Mouse (Mus musculus) retina, postnatal 1 day (tissue): ENCODE measurements around the gene Rubcnl.

Source experiments
- DNase-seq: peaks from one replicate; pipeline ENCODE4 v3.0.0-alpha.2; 2012

Rubcnl gene

DNA sequence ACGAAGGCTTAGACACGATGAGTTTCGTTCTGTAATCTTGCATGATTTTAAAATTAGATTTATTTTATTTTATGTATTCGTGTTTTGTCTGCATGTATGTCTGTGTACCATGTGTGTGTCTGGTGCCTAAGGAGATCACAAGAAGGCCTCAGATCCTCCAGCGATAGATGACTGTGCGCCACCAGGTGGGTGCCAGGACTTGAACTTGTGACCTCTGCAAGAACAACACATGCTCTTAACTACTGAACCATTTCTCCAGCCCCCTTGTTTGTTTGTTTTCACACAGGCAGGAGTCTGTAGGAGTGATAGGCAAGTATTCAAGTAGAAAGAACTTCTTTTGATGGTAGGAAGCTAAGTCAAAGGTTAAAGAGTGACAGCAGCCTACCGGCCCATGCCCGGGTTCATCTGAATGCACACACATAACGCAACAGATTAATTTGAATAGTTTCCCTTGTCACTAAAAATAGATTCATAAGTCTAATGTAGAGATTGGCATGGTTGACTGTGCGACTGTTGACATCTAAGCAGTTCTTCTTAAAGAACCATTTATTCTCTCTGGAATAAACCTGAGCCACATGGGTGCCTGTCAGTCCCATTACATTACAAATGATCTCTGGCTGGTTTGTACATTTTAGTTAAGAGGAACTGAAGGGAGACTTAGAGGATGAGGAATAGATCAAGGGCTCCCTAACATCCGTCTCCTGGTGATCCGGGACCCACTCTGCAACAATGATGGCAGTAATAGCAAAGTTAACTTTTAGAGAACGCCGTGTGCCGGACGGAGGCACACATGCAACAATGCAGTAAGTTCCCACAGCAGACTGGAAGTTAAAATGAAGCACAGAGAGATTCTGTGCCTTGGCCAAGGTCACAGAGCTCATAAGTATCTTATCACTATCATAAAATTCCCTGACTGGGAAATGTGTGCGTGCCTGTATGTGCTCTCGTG lies 2.3 kb downstream of the Rubcnl start:
- DNase-seq: no peak

DNA sequence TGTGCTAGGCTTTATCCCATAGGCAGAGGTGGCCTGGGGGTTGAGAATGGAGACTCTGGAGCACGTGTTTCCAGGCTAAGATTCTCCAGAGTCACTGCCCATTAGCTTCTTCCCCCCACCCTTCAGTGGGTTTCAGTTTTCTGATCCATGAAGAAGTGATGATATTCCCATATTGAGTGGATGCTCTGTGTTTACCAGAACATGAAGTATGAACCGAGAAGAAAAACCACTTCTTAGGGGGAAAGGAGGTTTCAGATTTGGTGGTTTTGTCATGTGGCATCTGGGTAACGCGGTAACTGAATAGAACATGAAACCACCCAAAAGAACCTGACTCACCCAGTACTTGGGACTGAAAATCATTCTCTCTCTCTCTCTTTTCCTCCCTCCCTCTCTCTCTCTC lies 3.0 kb downstream of the Rubcnl start:
- no peak for DNase-seq

DNA sequence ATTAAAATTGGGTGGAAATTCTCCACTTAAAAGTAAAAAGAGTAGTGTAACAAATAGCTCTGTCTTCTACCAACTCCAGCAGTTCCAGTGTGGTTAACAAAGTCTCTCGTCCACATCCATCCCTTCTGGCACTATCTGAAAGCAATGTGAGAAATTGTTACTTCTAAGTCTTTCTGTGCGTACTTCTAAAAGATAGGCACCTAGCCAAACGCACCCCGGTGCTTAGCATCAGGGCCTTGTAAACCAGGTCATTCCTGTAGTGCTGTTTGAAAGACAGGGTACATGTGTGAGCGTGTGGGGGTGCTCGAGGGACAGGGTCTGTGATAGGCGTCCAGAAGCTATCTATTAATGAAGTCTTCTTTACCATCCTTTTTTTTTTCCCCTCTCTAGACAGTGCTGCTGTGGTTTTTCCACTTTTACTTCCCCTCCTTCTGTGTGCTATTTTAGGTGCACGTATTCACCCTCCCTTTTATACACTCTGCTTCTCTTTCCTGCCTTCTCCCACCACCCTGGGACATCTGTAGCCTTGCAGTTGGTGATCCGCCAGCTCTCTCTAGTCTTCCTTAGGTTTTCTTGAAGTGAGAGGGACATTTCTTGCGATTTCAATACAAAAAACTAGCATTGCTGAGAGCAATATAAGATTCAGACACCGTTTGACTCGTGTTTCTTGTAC lies 4.9 kb downstream of the Rubcnl start:
- no peak for DNase-seq

DNA sequence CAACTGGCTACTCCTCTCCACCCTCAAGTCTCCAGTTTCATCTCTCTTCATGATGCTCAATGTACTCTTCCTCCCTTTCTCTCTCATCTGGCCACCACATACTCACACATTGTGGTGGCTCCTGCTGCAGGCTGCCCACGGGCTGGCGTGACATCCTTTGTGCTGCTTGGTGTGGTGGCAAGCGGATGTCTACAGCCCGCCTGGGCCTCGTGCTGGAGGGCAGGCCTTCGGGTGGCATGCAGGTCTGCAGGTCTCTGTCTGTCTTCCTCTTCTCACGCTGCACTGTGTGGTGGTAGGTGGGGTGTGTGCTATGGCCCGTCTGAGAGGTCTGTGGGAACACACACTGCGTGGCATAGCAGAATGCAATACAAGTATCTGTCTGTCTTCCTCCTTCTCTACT lies 6.7 kb downstream of the Rubcnl start:
- no peak for DNase-seq

DNA sequence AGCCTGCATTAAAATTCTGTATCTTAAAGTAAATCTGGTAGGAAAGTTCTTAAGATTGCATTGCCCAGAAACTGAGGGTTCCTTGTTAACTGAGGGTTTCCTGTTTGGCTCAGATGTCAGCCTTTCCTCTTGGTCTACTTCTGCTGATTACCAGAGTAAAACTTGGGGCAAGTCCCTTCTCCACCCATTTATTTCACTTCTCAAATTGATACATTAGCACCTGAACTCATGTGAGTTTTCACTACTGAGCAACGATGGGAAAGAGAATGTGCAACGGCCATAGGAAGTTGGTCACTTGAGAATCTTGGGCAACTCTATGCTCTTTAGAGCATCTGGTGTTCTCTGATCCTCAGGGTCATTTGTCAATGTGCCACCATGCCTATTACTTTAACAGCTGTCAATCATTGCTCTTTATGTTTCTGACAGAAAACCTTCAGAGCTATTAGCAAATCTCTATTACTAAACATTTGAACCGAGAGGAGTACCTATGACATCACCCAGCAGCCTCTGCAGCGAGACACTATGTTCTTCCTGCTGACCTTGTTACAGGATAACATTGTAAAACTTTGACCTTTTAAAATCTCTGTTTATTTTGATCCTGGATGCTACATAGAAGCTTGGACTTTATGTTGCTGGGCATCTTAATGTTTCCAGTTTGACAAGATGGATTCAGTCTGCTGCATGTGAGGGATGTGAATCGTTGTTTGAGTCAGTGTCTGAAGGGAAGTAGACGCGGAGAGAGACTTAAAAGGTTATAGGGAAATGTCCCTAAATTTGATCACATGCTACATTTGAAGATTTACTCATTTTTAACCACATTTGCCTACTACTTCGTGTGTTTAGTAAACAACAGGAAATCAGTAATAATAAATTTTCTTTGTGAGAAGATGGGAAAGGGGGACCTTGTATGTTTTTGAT lies 9.2 kb downstream of the Rubcnl start:
- no peak for DNase-seq

DNA sequence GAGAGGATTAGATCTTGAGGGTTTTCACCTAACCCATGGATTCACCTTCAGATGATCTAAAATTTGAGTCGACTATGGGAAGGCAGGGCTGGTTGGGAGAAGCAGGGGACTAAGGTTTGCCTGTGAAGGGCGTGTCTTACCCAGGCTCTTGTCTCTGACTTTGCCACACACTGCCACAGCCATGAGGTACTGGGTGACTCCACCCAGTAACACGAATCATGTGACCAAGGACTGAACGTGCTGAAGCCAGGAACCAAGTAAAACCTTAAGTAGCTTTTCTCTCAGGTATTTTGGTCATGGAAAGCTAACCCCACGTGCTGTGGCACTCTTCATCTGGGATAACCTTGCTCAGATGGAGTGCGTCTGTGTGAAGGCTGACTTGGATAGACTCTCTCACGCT lies 14.9 kb downstream of the Rubcnl start:
- no peak for DNase-seq

DNA sequence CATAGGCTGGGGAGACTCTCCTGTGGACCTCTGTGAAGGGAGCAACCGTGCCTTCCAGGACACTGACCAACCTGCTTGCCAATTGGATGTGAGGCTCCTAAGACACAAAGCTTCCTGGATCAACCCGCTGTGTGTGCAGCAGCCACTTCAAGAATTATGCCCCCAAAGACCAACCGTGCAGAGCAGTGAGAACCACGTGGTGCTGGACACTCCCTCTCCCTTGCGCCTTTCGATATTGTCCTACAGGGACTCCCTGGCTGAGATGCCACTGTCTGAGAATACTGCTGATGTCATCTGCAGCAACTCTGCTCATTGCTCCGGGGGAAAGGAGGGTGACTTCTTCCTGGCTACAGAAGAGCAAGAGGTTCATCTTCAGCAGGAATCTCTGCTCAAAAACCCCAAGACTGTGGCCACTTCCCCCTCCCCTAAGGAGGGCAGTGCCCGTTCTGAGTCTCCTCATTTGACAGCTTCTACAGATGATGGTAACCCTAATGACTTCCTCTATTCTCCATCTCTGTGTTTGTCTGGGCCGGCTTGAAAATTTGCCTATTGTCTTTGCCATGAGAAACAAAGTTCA lies 16.3 kb downstream of the Rubcnl start:
- DNase-seq: no peak

DNA sequence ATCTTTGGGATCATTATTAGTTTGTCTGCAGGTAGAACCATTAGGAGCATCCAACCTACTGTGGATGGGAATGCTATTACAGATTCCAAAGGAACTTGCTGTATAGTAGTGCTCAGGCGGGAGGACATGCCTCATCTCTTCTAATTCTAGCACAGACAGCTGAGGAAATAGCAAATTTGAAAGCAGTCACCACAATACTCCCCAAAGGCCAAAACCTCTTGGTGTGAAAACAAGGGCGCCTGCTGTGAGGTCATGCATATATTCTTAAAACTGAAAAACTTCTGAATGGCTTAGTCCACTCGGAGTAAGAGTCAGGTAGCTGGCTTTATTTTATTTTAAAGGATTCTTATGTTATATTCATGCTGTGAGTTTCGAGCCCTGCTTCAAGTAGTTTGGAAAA lies 16.9 kb downstream of the Rubcnl start:
- no peak for DNase-seq

DNA sequence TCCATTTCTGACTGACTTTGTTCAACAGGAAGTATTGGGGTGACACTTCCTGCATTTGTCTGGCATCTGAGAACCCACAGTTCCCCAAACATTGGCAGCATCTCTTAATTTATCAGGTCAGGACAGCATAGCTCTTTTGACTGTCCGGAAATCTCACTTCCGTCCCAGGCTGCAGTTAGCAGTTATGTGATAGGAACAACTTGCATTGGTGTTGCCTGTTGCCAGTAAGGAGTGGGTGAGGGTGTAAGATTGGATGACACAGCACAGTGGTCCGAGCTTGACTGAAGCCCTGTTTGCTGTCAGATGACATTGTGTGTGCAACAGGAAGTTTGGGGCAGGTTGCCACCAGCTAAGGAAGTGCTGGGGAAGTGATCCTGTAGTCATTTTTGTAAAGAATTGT lies 18.4 kb downstream of the Rubcnl start:
- DNase-seq: no peak

DNA sequence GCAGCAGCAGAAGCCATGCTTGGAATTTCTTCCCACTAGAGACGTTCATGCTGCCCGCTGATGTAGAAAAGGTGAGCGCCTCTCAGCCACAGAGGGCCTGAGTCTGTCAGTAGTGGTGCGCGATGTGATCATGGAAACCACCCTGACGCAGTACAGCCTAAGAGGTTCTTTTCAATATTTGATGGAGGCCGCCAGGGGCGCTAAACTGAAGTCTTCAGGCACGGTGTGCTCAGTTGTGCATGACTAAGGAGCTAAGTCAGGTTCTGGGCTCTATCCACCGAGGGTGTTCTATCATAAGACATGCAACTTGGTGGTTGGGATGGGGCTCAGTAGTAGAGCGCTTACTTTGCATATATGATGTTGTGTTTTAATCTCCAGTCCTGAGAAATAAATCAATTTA lies 19.6 kb downstream of the Rubcnl start:
- DNase-seq: peak; percentile 54

DNA sequence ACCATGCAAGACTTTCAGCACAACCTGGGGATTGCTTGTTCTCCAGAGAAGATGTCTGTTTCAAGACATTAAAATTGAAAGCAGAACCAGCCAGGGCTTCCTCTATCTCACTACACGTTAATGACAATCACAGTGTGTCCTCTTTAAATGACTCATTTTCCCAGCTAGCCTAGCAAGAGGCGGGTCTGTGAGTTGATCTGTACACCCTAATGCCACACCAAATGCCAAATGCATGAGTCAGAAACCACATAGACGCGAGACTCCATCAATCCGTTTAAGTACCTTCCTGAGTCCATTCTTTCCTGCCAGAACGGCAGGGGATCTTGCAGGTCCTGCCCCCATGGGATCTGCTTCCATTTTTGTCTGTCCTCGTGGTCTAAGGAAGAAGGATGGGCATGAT lies 29.4 kb downstream of the Rubcnl start:
- no peak for DNase-seq

DNA sequence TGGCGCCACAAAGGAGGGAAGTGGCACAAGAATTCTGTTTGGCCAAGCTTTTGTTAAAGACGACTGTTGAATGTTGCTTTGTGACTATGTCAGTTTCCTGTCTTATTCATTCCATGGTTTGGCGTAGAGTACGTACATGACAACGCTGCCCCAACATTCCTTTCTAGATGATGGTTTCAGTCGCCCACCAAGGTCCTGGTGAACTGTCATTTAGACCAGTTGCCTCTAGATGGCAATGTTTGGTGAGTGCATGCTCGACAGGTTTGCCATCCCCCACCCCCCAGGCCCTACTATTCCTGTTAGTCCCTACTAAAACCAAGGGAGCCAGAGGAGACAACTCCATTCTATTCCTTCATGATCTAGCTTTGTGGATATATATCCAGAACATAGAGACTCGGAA lies 36.6 kb downstream of the Rubcnl start:
- peak; percentile 12 for DNase-seq

DNA sequence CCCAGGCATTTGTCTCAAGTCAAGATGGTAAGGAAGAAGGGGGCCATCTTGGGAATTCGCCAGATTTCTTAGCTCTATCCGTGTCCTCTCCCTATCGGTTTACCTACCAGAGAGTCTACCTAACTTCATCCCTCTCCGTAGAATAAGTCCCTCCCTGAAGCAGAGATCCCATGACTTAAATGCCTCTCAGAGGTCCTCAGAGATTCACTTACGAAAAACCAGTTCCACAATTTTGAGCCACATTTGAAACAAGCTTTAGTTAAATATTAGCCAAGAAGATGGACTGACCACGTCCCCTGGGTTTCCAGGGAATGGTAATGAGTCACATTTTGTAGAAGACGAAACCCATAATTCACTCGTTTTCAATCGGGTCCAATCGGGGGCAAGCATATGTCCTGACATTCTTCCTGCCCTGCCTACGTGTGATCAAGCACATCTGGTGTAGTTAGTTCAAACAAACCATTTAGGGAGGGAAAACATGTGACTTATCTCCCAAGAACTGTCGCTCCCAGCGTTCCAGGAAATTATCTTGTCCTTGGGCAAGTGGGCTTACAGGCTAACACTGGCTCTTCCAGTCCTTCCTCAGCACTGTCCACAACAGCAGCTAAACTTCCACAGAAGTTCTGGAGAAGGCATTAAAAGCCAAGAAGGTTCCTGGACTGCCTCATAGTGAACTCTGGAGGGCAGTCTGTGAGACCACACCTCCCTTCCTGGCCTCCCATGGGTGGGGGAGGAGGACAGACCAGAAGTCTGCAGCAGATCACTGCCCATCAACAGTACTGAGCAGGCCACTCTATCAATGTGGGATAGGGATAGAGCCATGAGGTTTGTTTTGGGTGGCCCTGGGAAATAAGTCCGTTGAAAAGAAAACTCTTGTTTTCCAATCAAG lies 38.9 kb downstream of the Rubcnl start:
- no peak for DNase-seq

DNA sequence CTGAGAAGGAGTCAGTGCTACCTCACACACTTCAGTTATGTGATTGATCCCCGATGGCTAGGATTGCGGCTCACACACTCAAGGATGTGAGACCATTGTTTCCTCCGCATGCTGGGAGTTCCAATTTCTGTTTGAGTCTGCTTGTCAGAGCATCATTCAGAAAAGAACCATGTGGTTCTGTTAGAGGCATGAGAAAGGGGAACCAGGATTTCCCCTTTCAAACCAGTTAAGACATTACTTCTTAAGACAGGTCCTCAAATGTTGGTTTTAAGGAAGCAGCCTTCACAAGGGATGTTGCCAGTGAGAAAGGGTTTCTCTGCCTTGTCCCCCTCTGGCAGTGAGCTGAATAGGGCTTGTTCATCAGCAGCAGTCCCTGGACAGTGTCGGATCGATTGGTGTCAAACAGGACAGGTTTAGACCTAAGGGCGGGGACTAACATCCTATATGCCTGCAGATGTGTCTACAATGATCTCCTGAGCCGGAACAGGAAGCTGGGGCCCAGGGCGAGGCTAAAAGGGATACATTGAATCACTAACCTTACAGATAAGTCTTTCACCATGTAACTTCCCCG lies 41.1 kb downstream of the Rubcnl start:
- DNase-seq: no peak

DNA sequence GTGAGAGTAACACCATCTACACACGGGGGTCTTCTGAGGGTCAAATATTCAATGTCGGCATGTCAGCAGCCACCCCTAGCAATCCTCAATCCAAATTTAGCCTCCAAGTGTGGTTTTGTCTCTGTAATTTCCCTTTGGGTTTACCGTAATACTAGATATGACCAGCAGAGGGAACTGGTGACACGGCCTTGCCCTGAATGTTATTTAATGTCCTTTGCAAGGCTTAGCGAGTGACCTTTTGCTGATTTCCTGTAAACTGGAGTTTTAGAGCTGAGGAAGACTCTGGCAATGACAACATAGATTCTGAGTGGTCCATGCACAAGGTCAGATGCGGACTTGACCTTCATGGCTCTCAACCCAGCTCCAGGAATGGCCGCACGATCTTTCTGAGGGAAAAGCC lies 44.7 kb downstream of the Rubcnl start:
- peak; percentile 68 for DNase-seq

DNA sequence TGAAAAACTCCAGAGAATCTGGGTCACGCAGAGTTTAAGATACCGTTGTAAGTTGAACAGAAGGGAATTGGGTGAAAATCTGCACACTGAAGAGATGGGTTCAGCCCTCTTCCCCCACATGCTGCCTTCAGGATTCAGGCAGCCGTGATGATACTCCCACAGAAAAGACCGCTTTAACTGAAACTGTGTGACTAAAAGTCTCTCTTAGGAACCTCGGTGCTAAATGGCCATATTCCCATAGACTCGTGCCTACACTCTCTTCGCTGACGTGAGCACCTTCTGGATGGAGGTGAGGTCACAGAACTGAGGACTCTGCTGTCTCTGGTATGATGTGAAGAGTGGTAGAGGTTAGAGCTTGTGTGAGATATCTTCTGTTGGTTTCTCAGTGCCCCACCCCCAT lies 48.1 kb downstream of the Rubcnl start:
- no peak for DNase-seq

DNA sequence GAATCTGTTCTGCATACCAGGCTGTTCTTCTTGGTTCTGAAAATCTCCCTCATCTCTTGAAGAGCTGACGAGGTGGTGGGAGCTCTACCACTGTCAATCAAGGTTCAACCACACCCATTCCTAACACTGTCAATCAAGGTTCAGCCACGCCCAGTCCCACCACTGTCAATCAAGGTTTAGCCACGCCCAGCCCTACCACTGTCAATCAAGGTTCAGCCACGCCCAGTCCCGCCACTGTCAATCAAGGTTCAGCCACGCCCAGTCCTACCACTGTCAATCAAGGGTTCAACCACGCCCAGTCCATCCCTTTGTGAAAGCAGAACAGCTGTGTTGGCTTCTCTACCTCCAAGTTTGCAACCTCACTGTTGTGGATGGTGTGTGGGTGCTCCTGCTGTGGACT lies 48.7 kb downstream of the Rubcnl start:
- no peak for DNase-seq

DNA sequence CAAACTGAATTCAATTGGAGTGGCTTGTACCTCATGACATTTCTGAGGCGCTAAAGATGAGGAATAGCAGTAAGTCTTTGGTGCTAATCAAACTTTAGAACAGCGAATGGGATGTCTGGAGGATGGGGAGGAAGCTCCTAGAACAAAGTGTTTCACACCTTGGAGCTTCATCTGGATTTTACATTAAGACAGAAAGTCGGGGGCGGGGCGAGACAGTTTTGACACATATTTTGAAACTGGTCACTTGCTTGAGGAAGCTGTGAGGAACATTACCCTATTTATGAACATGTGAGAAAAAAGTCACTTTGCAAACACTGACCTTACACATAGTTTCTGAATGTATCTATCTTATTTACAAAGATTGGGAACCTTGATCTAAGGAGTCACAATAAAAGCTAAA lies 49.4 kb downstream of the Rubcnl start:
- DNase-seq: no peak

DNA sequence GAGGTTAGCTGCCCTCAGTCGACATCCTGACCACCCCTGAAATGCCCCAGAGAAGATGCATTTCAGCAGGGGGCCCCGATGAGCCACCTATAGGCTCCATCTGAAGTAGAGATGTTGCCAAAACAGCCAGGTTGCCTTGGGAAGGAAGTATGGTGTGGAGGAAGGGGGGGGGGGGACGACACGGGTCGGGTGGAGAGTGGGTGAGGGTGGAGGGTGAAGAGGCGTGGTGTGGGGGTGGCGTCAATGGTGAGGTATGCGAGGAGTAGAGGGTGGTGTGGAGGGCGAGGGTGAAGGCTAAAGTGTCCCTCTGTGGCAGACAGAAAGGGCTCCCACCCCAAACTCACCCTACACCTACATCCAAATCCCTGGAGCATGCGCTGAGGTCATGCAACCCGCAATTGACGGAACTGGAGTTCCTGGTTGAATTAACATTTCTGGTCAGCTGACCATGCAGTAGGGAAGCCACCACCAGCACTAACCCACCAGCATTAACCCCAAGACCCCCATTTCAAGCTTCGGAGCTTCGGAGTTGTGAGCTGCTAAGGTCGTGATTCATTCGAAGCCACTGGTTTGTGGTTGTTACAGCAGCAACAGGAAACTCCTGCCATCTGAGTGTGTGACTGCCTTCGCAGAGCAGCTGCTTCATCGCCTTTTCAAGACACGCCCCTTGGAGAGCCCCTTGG lies 52.7 kb downstream of the Rubcnl start:
- DNase-seq: no peak

DNA sequence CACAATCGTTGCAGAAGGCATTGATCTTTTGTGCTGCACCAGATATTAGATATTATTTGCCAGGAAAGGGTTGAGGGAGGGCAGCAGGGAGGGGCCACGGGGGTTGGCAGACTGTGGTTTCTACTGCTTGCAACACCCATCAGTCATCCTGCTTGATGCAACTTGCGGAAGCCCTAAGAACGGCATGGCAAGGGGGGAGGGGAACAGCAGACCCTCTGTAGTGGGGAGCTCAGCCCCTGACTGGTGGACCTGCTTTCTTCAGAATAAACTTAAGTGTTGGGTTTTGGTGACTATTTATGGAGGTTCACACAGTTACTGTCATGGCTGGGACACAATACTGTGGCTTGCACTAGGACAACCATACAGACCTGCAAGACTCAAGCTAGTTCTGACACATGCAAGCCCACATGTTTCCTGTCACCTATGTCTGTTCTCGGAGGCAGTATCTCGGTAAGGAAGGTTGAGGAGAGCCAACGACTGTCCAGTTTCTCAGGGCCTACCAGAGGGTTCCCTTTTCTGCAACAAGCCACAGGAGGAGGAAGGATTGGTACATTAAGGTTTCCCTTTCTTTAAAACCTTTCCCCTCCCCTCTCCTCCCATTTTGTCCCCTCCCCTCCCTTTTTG lies 53.6 kb downstream of the Rubcnl start:
- no peak for DNase-seq
